Mouse (Mus musculus): ENCODE data around the gene Cpe. TPM values are rescaled to one million over a fixed set of nuclear protein-coding genes. Genes with fewer than 3 reads are reported as not detected.

Cpe gene
- polyA plus RNA-seq (2014; fragmentation: Illumina TruSeq; extraction: RNeasy Lipid Tissue Mini Kit (QIAGEN cat#74804)): 5,255 TPM

DNA sequence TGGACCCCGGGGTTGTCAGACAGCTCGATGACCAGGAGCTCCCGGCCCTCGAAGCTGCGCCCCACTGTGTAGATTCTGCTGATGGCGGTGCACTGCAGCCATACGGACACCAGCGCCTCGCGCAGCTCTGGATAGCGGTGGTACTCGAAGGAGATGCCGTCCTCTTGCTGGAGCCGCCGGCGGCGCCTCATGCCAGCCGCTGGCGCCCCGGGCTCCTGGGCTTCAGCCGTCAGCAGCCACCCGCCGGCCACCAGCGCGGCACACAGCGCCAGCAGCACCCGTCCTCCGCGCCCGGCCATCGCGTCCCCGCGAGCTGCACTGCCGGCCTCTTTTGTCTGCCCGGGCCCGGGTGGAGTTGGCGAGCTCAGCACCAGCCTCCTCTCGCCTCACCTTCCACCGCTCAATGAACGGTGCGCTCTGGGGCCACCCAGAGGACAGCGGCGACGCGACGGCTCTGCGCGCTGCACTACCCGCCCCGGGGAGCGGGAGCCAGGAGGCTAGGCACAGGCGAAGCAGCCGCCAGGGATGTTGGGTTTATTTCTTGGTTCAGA is at the start of gene Cpe:
Gene Cpe (minus strand): TSS at position 404 of the 551 bp plus-strand sequence.

DNA sequence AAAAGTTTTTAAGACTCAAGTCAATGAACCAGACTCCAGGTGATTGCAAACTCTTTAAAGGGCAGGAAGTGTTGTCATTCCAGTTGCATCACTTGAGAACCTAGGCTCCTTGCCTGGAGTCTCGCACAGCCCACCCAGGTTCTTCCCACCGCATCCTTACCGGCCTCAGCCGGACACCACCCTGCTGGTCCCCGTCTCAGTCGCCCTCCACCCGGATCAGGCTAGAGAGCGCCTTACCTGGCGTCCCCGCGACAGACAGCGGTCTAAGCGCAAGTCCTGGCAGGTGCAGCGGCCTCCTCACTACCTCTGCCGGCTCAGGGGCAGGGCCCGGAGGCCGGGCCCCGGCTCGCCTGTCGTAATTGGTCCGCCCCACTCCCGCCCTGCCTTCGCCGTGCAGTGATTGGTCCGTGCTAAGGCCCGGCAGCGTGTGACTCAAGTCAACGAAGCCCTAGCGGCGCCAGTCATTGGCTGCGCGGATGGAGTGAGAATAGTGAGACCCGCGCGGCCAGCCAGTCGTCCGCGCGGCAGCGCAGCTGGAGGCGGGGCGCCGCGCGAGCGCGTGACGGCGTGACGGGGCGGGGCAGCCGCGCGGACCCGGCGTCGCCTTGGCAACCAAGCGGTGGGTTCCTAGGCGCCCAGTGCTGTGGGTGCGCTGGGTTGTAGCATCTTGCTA is 40.6 kb upstream of the Cpe start, which contains the start of gene Msmo1:
Gene Msmo1 (minus strand): TSS at position 522 of the 673 bp plus-strand sequence.

Other genes with a start within 250 kb of the Cpe start
- gene Msmo1, start 40.7 kb upstream of the Cpe start, polyA plus RNA-seq (2014; fragmentation: Illumina TruSeq; extraction: RNeasy Lipid Tissue Mini Kit (QIAGEN cat#74804)): 338 TPM
- gene Klhl2, start 157.0 kb upstream of the Cpe start, polyA plus RNA-seq (2014; fragmentation: Illumina TruSeq; extraction: RNeasy Lipid Tissue Mini Kit (QIAGEN cat#74804)): 44.0 TPM